Mouse (Mus musculus) liver, embryonic 14.5 days (tissue): ENCODE measurements at regions not wholly inside any gene's neighbourhood (a gene's known extent, or its start where the extent isn't known, plus 50 kb on each side); places are given as distances from the start of the nearest gene placed in this dataset.

Source experiments
- CTCF ChIP-seq: IDR thresholded peaks from 2 replicates; pipeline ENCODE4 v1.5.1; 2016; ENCODE audit warnings: antibody characterized with exemption, low read depth, control low read depth
- EP300 ChIP-seq: IDR thresholded peaks from 2 replicates; pipeline ENCODE4 v1.6.1; 2016; ENCODE audit warnings: antibody characterized with exemption, low read depth

DNA sequence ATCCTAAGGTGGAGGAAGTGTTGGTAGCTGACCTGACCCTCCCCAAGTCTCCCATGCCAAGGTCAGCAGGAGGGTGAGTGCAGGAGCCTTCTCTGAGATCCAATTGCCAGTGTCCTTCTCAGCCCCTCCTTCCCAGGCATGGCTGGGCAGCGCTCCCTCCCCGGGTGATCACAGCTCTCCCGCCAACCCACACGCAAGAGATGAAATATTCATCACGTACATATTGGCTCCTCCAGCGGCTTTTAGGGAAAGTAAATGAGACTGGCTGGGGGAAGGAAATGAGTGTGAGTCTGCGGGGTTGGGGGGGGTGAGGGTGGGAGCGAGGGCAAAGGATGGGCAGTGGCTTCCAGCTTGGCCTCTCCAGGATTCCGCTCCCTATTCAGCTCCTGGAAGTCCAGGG is 113.0 kb upstream of the Lhx1 start:
- TF ChIP-seq EP300, result no peak
- no peak for TF ChIP-seq CTCF
